Mouse (Mus musculus): ENCODE results near the gene Tbc1d22a. TPM values are rescaled to one million over a fixed set of nuclear protein-coding genes. Genes with fewer than 3 reads are reported as not detected.

The Tbc1d22a gene
- polyA plus RNA-seq, 1 experiment = 34.7 TPM

- no peak for TF ChIP-seq CTCF (IDR thresholded peaks at IDR 0.05; ENCODE audit: insufficient read depth, low read length)
- TF ChIP-seq POLR2A (IDR thresholded peaks at IDR 0.05; ENCODE audit: borderline replicate concordance, extremely low read depth, low read depth, low read length) = no peak
- DNase-seq = no peak
- 83% methylated on average over 3 of the region's 3 CpGs for WGBS
- H3K4me1 ChIP-seq (ENCODE audit: control insufficient read depth, insufficient read depth, low read length) = no peaks in the 10 kb centered on the region
- H3K4me3 ChIP-seq (replicated peaks; ENCODE audit: extremely low read depth, low read depth, low read length) = no peak overlapping the region
Measured at GRCm38 (mm10) chr15:86305290-86305689, 91.0 kb downstream of the Tbc1d22a start.

- Histone ChIP-seq H3K4me3 (replicated peaks; ENCODE audit: extremely low read depth, low read depth, low read length) (no peak overlapping the region), H3K4me1 (ENCODE audit: control insufficient read depth, insufficient read depth, low read length) (no peaks in the 10 kb centered on the region)
- DNase-seq = no peak
- TF ChIP-seq CTCF (IDR thresholded peaks at IDR 0.05; ENCODE audit: insufficient read depth, low read length) = no peak
- TF ChIP-seq POLR2A (IDR thresholded peaks at IDR 0.05; ENCODE audit: borderline replicate concordance, extremely low read depth, low read depth, low read length) = no peak
- WGBS = 90% methylated on average over 5 of the region's 5 CpGs
Measured at GRCm38 (mm10) chr15:86309213-86309829, 95.1 kb downstream of the Tbc1d22a start.

- 90% methylated on average over 19 of the region's 19 CpGs for WGBS
- DNase-seq = no peak
- no peak overlapping the region for H3K4me3 ChIP-seq (replicated peaks; ENCODE audit: extremely low read depth, low read depth, low read length)
- TF ChIP-seq CTCF (IDR thresholded peaks at IDR 0.05; ENCODE audit: insufficient read depth, low read length) = no peak
- TF ChIP-seq POLR2A (IDR thresholded peaks at IDR 0.05; ENCODE audit: borderline replicate concordance, extremely low read depth, low read depth, low read length) = no peak
- no peaks in the 10 kb centered on the region for H3K4me1 ChIP-seq (ENCODE audit: control insufficient read depth, insufficient read depth, low read length)
Measured at GRCm38 (mm10) chr15:86320803-86321510, 106.7 kb downstream of the Tbc1d22a start.

- no peak for TF ChIP-seq CTCF (IDR thresholded peaks at IDR 0.05; ENCODE audit: insufficient read depth, low read length)
- no peak for TF ChIP-seq POLR2A (IDR thresholded peaks at IDR 0.05; ENCODE audit: borderline replicate concordance, extremely low read depth, low read depth, low read length)
- Histone ChIP-seq H3K4me3 (replicated peaks; ENCODE audit: extremely low read depth, low read depth, low read length) (no peak overlapping the region), H3K4me1 (ENCODE audit: control insufficient read depth, insufficient read depth, low read length) (no peaks in the 10 kb centered on the region)
- no peak for DNase-seq
- WGBS = 85% methylated on average over 4 of the region's 4 CpGs
Measured at GRCm38 (mm10) chr15:86326341-86326740, 112.1 kb downstream of the Tbc1d22a start.

- no peaks in the 10 kb centered on the region for H3K4me1 ChIP-seq (ENCODE audit: control insufficient read depth, insufficient read depth, low read length)
- TF ChIP-seq POLR2A (IDR thresholded peaks at IDR 0.05; ENCODE audit: borderline replicate concordance, extremely low read depth, low read depth, low read length) (no peak), CTCF (IDR thresholded peaks at IDR 0.05; ENCODE audit: insufficient read depth, low read length) (no peak)
- WGBS = 82% methylated on average over 7 of the region's 7 CpGs
- no peak overlapping the region for H3K4me3 ChIP-seq (replicated peaks; ENCODE audit: extremely low read depth, low read depth, low read length)
- no peak for DNase-seq
Measured at GRCm38 (mm10) chr15:86329911-86330310, 115.7 kb downstream of the Tbc1d22a start.

- Histone ChIP-seq H3K4me3 (replicated peaks; ENCODE audit: extremely low read depth, low read depth, low read length) (no peak overlapping the region), H3K4me1 (ENCODE audit: control insufficient read depth, insufficient read depth, low read length) (no peaks in the 10 kb centered on the region)
- TF ChIP-seq CTCF (IDR thresholded peaks at IDR 0.05; ENCODE audit: insufficient read depth, low read length) (no peak), POLR2A (IDR thresholded peaks at IDR 0.05; ENCODE audit: borderline replicate concordance, extremely low read depth, low read depth, low read length) (no peak)
- WGBS = 85% methylated on average over 7 of the region's 7 CpGs
- no peak for DNase-seq
Measured at GRCm38 (mm10) chr15:86330454-86330853, 116.2 kb downstream of the Tbc1d22a start.

- Histone ChIP-seq H3K4me1 (ENCODE audit: control insufficient read depth, insufficient read depth, low read length) (no peaks in the 10 kb centered on the region), H3K4me3 (replicated peaks; ENCODE audit: extremely low read depth, low read depth, low read length) (no peak overlapping the region)
- no peak for TF ChIP-seq CTCF (IDR thresholded peaks at IDR 0.05; ENCODE audit: insufficient read depth, low read length)
- TF ChIP-seq POLR2A (IDR thresholded peaks at IDR 0.05; ENCODE audit: borderline replicate concordance, extremely low read depth, low read depth, low read length) = no peak
- DNase-seq = no peak
- WGBS = 70% methylated on average over 8 of the region's 8 CpGs
Measured at GRCm38 (mm10) chr15:86331501-86332245, 117.4 kb downstream of the Tbc1d22a start.

- TF ChIP-seq POLR2A (IDR thresholded peaks at IDR 0.05; ENCODE audit: borderline replicate concordance, extremely low read depth, low read depth, low read length) = no peak
- no peak for TF ChIP-seq CTCF (IDR thresholded peaks at IDR 0.05; ENCODE audit: insufficient read depth, low read length)
- Histone ChIP-seq H3K4me1 (ENCODE audit: control insufficient read depth, insufficient read depth, low read length) (no peaks in the 10 kb centered on the region), H3K4me3 (replicated peaks; ENCODE audit: extremely low read depth, low read depth, low read length) (no peak overlapping the region)
- no peak for DNase-seq
- WGBS = 97% methylated on average over 4 of the region's 4 CpGs
Measured at GRCm38 (mm10) chr15:86333176-86333575, 118.9 kb downstream of the Tbc1d22a start.

GRCm38 (mm10) chr15:86333606-86334005, 119.3 kb downstream of the Tbc1d22a start:
- WGBS = 86% methylated on average over 2 of the region's 2 CpGs
- DNase-seq = no peak
- TF ChIP-seq POLR2A (IDR thresholded peaks at IDR 0.05; ENCODE audit: borderline replicate concordance, extremely low read depth, low read depth, low read length) (no peak), CTCF (IDR thresholded peaks at IDR 0.05; ENCODE audit: insufficient read depth, low read length) (no peak)
- no peak overlapping the region for H3K4me3 ChIP-seq (replicated peaks; ENCODE audit: extremely low read depth, low read depth, low read length)
- no peaks in the 10 kb centered on the region for H3K4me1 ChIP-seq (ENCODE audit: control insufficient read depth, insufficient read depth, low read length)
